Mouse (Mus musculus): Measurements from ENCODE around the gene Krtap13-1. TPM values are rescaled to one million over a fixed set of nuclear protein-coding genes. Genes with fewer than 3 reads are reported as not detected.
"Not testable (repeated sequence)": the region's sequence is repeated elsewhere in the genome, so short reads cannot be mapped to it uniquely, and the experiment has no call there.

Gene Krtap13-1
- not detected in 2 replicates for polyA plus RNA-seq (2012; rRNA removed)

DNA sequence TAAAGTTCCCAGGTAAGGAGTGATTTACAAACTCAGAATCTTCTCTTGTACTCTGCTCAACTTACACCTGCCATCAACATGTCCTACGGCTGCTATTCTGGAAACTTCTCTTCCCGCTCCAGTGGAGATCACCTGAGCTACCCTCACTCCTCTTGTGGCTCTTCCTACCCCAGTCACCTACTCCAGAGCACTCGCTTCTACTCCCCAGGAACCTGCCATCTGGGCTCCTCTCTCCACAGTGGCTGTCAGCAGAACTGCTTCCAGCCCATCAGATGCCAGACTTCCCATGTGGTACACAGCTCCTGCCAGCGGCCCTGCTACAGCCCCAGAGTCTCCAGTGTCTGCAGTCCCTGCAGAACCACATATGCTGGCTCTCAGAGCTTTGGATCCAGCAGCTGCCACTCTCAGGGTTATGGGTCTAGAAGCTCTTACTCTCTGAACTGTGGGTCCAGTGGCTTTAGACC is at the start of gene Krtap13-1:
TSS of gene Krtap13-1 (plus strand) at position 51 of the 464 bp plus-strand sequence.
- no peak for DNase-seq (ENCODE audit: extremely low spot score in 1 of 2, low spot score in 1 of 2)

- DNase-seq (ENCODE audit: extremely low spot score in 1 of 2, low spot score in 1 of 2) = no peak
Observed at GRCm38 (mm10) chr16:88679099-88679498, 49.6 kb upstream of the Krtap13-1 start.

DNA sequence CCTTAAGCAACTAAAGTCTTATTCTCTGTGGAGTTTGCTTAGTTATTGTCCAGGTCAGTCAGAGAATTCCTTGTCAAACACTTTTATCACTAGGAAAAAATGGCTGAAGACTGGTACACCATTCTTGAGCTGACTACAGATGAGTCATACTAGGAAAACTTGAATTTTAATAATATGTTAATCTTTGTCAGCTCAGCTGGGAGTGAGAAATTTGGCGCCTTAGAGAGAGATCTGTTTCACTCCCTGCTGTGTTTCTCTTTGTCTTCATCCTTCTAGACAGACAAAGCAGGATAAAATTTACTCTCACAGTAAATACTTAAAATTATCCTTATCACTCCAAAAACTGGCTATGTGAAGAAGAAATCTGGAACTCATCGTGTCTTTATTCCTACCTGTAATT is 47.4 kb upstream of the Krtap13-1 start:
- DNase-seq (ENCODE audit: extremely low spot score in 1 of 2, low spot score in 1 of 2) = peak in 1 of 2 experiments; percentile 24

DNA sequence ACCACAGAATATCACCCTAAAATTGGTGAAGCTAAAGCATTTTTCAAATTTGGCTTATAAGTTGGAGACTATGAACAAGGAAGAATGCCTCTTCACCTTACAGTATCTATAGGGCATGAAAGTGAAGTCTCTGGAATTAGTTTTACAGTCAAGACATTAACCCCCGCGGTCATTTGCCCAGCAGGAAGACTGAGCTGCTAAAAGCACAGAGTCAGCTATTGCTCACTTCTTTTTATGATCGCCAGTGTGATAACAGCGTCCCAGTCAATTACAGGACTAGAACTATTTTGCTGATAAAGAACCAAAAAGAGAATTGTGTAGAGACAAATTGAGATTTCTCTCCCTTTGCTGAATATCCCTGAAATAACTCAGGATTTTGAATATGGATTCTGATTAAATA is 32.4 kb upstream of the Krtap13-1 start:
- no peak for DNase-seq (ENCODE audit: extremely low spot score in 1 of 2, low spot score in 1 of 2)

GRCm38 (mm10) chr16:88701072-88701864 is 27.4 kb upstream of the Krtap13-1 start:
- DNase-seq (ENCODE audit: extremely low spot score in 1 of 2, low spot score in 1 of 2) = no peak

DNA sequence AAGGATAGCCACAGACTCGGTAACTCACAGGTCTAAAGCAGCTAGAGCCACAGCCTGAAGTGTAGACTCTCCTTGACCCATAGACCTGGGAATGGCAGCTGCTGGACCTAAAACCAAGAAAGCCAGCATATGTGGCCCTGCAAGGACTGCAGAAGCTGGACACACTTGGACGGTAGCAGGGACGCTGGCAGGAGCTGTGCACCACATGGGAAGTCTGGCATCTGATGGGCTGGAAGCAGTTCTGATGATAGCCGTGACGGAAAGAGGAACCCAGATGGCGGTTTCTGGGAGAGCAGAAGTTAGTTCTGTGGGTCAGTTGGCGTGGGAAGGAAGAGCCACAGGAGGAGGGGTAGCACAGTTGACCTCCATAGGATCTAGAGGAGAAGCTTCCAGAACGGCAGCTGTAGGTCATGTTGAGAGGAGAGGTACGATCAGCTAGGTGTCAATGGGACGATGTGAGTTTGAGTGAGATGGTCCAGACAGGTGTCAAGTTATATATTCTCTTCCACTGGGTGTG is 21.1 kb upstream of the Krtap13-1 start, which contains the start of gene 2310061N02Rik:
TSS of gene 2310061N02Rik (minus strand) at position 467 of the 517 bp plus-strand sequence.
- DNase-seq (ENCODE audit: extremely low spot score in 1 of 2, low spot score in 1 of 2) = no peak

- DNase-seq (ENCODE audit: extremely low spot score in 1 of 2, low spot score in 1 of 2) = no peak
Observed at GRCm38 (mm10) chr16:88710757-88711156, 17.9 kb upstream of the Krtap13-1 start.

GRCm38 (mm10) chr16:88711245-88711644 is 17.4 kb upstream of the Krtap13-1 start:
- no peak for DNase-seq (ENCODE audit: extremely low spot score in 1 of 2, low spot score in 1 of 2)

DNA sequence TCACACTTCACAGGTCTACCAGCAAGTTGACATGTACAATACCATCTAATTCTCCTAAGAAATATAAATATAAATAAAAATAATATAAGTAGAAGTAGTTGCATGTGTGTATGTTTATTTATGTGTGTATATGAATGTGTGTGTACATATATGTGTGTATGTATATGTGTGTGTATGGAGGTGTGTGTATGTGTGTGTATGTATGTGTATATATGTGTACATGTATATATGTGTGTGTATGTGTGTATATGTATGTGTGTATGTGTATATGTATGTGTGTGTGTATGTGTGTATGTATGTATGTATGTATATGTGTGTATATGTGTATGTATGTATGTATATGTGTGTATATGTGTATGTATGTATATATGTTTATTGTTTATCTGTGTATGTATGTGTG is 12.1 kb upstream of the Krtap13-1 start:
- no peak for DNase-seq (ENCODE audit: extremely low spot score in 1 of 2, low spot score in 1 of 2)

- no peak for DNase-seq (ENCODE audit: extremely low spot score in 1 of 2, low spot score in 1 of 2)
Observed at GRCm38 (mm10) chr16:88720031-88720430, 8.6 kb upstream of the Krtap13-1 start.

DNA sequence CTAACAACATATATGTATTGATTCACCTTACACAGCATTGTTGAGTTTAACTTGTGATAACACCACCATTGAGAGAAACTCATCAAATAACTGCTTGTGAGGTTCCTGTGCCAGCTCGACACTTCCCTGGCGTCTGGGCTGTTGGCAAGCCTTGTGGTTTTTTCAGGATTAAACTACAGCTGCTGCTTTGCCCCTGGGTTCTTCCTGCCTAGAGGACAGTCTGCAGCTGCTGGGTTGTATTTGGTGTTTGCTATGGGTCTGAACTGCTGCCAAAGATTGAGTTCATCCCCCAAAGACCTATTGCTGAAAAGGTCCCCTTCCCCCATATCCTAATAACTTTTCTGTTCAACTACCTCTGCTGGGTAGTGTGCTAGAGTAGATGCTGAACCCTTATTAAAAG is 6.7 kb downstream of the Krtap13-1 start:
- DNase-seq (ENCODE audit: extremely low spot score in 1 of 2, low spot score in 1 of 2) = no peak

DNA sequence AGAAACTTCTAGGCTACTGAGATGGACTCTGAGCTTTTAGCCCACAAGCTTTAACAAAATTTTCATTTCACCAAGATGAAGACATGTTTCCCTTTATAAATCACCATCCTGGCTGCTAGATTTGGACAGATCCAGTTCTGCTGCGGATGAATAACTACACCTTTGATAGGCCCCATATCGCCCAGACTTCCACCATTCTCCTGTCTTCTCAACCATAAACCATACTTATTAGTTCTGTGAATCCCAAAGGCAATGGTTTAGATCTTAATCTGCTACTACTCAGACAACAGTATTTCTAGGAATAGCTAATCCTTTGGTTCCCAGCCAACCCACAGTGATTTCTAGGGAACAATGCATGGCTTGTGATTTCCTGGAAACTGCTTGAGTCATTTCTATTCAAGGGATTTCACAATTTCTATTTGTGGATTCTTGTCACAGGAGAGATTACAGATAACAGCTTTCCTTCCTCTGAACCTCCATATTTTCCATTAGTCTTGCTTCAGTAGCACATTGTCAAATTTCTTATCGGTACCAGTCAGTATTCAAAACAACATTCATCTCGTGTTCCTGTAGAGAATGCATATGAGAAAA is 16.2 kb downstream of the Krtap13-1 start:
- DNase-seq (ENCODE audit: extremely low spot score in 1 of 2, low spot score in 1 of 2) = no peak

- DNase-seq (ENCODE audit: extremely low spot score in 1 of 2, low spot score in 1 of 2) = no peak
Observed at GRCm38 (mm10) chr16:88747943-88748342, 19.3 kb downstream of the Krtap13-1 start.

DNA sequence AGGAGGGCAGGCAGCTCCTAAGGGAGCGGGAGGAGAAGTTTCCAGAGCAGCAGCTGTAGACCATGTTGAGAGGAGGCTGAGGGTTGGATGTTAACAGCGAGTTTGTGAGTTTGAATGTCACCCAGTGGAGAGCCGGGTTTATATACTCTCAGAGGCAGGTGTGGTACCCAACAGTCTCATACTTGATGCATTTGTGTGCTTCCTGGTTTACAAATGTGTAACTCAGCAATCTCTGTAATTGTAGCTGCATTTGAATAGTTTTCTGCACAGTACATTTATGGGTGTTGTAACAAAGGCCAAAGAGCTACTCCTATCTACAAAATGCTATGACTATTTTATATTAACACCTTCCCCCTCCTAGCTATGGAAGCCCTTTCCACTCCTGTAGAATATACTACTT is 22.9 kb downstream of the Krtap13-1 start, which contains the start of gene Krtap13:
TSS of gene Krtap13 (minus strand) at position 101 of the 400 bp plus-strand sequence.
- not testable (repeated sequence) for DNase-seq (ENCODE audit: extremely low spot score in 1 of 2, low spot score in 1 of 2)

GRCm38 (mm10) chr16:88758547-88758946 is 29.9 kb downstream of the Krtap13-1 start, which contains the start of gene 2310034C09Rik:
2310034C09Rik (plus strand) TSS chr16:88758847.
- not testable (repeated sequence) for DNase-seq (ENCODE audit: extremely low spot score in 1 of 2, low spot score in 1 of 2)

DNA sequence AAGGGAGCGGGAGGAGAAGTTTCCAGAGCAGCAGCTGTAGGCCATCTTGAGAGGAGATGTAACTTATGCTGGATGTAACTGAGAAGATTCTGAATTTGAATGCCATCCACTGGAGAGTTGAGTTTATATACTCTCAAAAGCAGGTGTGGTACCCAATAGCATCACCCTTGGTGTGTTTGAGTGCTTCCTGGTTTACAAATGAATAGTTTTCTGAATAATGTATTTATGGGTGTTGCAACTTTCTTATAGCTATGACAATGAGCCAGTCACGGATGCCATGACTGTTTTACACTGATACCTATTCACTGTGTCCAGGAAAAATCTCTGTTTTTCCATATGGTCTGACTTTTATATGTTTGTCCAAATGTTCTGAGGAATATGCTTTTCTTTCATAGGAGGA is 45.4 kb downstream of the Krtap13-1 start, which contains the start of gene 2310057N15Rik:
TSS of gene 2310057N15Rik (minus strand) at position 101 of the 400 bp plus-strand sequence.
- no peak for DNase-seq (ENCODE audit: extremely low spot score in 1 of 2, low spot score in 1 of 2)

DNA sequence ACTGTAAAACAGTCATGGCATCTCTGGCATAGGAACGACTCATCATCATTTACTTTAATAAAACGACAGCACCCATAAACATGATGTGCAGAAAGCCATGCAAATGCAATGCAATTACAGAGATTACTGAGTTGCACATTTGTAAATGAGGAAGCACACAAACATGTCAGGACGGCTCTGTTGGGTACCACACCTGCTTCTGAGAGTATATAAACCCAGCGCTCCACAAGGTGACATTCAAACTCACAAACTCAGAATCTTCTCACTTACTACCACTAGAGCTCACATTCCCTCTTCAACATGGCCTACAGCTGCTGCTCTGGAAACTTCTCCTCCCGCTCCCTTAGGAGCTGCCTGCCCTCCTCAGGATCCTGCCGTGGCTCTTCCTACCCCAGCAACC is 48.9 kb downstream of the Krtap13-1 start, which contains the start of gene Gm5965:
TSS of gene Gm5965 (plus strand) at position 301 of the 400 bp plus-strand sequence.
- DNase-seq (ENCODE audit: extremely low spot score in 1 of 2, low spot score in 1 of 2) = no peak
